In the genomic region with DNA sequence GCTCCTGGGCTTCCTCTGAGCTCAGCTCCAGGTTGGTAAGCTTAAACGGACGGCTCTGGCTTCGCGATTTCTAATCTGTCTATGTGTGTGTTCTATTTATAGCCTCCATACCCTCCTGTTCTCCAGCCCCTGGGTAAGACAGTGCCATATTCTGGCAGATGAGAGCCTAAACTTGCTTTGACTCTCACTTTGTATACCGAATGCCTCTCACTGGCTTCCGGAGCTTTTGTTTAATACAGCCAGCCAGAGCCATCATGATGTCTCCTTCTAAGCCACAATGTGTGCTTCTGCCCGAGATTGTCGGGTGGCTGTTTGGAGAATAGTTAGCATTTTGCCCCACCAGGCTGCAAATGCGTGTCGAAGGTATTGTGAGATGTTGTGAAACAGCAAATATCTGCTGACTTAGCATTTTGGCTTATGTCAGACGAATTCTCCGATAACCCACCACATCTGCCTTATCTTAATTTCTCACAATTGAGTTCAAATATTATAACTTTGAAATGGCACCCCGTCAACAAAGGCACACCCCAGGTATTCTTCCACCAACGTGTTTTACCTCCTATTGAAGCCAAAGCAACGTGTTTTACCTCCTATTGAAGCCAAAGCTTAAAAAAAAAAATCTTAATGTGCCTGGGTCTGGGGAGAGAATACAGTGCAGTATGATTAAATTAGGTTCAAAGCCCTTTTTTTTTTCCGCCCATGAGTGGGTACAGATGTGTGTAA, we compare ENCODE assay signal across 8 mouse cellular contexts.
DNase-seq lines count a peak whose midpoint lies in the region; ATAC-seq lines count a peak whose summit lies in the region.

No protein-coding gene starts in this region.

- ATAC-seq in hindbrain, embryonic 15.5 days (ENCODE audit: low FRiP score, low read depth), result peak; percentile 52
- no peak for ATAC-seq in liver, embryonic 13.5 days (ENCODE audit: low read depth)

- H3K4me1 ChIP-seq in hindbrain, embryonic 15.5 days (replicated peaks), result peaks cover 26% of the 10 kb centered on the region
- no peaks in the 10 kb centered on the region for H3K4me1 ChIP-seq in liver, embryonic 13.5 days (replicated peaks)

- H3K9ac ChIP-seq in hindbrain, embryonic 15.5 days, result peak overlapping the region; percentile 71
- H3K9ac ChIP-seq in liver, embryonic 13.5 days, result no peak overlapping the region

- H3K4me3 ChIP-seq in hindbrain, embryonic 15.5 days, result peak overlapping the region; percentile 54
- H3K4me3 ChIP-seq in liver, embryonic 13.5 days (replicated peaks), result peak overlapping the region; percentile 21; the same call in 1 of the 2 replicates

- peak overlapping the region; percentile 89 for H3K27ac ChIP-seq in hindbrain, embryonic 15.5 days (replicated peaks)
- H3K27ac ChIP-seq in liver, embryonic 13.5 days, result no peak overlapping the region

- 2% methylated on average over 16 of the region's 16 CpGs for WGBS in hindbrain, embryonic 15.5 days
- WGBS in liver, embryonic 13.5 days (ENCODE audit: insufficient replicate concordance), result 5% methylated on average over 16 of the region's 16 CpGs

- H3K36me3 ChIP-seq in hindbrain, embryonic 15.5 days, result no peaks in the 10 kb centered on the region
- H3K36me3 ChIP-seq in liver, embryonic 13.5 days, result no peaks in the 10 kb centered on the region

- peak; percentile 7 to 13 for DNase-seq in kidney, postnatal 4 days
- DNase-seq in kidney, postnatal 25 days, result no peak
- peak; percentile 52 for DNase-seq in embryo, embryonic 11 days
- DNase-seq in liver, embryonic 13.5 days, result no peak
- peak; percentile 46 for DNase-seq in right cerebral cortex, postnatal 4 days
- no peak for DNase-seq in thymus, postnatal 4 days
- no peak for DNase-seq in spleen, postnatal 4 days (ENCODE audit: low spot score in 2 of 2)

- H3K4me2 ChIP-seq in hindbrain, embryonic 15.5 days, result peak overlapping the region; percentile 63
- peak overlapping the region; percentile 24; the same call in 1 of the 2 replicates for H3K4me2 ChIP-seq in liver, embryonic 13.5 days

- no peaks in the 10 kb centered on the region for H3K9me3 ChIP-seq in hindbrain, embryonic 15.5 days
- no peaks in the 10 kb centered on the region for H3K9me3 ChIP-seq in liver, embryonic 13.5 days (replicated peaks)

- no peaks in the 10 kb centered on the region for H3K27me3 ChIP-seq in hindbrain, embryonic 15.5 days
- H3K27me3 ChIP-seq in liver, embryonic 13.5 days, result peaks cover 21% of the 10 kb centered on the region

Comparison
In these comparisons a context has a peak if more than half of its experiments do, and no peak if none do; other contexts are left out.
1. DNase-seq: peak in kidney, postnatal 4 days (2 of 2), embryo, embryonic 11 days (single experiment) and right cerebral cortex, postnatal 4 days (single experiment); none in kidney, postnatal 25 days (0 of 2), liver, embryonic 13.5 days (single experiment), thymus, postnatal 4 days (single experiment) and spleen, postnatal 4 days (0 of 2).